Mouse (Mus musculus): ENCODE measurements at regions not wholly inside any gene's neighbourhood (a gene's known extent, or its start where the extent isn't known, plus 50 kb on each side); places are given as distances from the start of the nearest gene placed in this dataset.
A peak's percentile ranks its signal among the peaks of the same experiment; 100 is the strongest.

DNA sequence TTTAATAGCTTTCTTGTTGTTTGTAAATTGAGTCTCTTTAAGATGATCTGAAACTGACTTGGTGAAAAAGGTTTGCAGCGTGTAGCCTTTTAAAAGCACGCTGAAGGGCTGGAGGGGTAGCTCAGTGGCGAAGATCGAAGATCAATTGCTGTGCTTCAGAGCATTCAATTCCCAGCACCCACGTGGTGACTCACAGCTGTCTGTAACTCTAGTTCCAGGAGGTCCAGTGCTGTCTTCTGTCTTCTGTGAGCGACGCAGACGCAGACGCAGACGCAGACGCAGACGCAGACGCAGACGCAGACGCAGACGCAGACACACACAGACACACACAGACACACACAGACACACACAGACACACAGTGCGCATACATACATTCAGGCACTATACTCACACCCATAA is 99.1 kb upstream of the Map4k3 start:
- DNase-seq (ENCODE audit: low spot score in 2 of 2) = no peak

DNA sequence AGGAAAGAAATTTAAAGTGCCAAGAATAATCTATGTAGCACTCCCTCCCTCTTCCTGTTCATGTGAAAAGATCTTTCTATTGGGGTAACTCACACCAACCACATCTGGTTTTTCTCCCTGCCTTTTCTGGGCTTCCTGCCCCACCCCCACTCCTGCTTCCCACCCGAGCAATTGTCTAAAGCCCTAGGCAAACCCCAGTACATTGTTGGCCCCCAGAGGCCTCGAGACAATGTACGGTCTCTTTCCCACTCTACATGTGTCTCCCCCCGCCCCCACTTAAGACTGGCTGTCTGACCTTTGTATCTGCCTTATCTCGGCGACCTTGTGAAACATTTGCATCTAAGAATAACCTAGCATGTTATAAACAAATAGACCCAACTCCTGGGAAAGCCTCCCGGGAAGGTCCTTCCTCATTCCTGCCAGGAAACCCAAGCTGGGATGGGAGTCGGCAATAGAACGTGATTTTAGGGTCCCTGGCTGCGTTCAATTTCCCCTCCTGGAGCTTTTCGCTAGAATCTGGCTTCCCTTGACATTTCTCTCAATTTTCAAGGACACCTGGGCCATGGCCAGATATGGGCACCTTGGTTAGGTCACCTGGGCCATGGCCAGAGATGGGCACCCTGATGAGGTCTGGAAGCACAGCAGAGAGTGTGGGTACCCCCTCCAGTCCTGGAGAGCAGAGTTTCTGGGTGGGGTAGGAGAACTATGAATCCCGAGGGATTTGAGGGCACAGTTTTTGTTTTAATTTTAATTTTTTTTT is 97.9 kb upstream of the Map4k3 start:
- no peak for DNase-seq (ENCODE audit: low spot score in 2 of 2)

- no peak for DNase-seq (ENCODE audit: low spot score in 2 of 2)
Observed at GRCm38 (mm10) chr17:80825518-80825901, 97.2 kb upstream of the Map4k3 start.

DNA sequence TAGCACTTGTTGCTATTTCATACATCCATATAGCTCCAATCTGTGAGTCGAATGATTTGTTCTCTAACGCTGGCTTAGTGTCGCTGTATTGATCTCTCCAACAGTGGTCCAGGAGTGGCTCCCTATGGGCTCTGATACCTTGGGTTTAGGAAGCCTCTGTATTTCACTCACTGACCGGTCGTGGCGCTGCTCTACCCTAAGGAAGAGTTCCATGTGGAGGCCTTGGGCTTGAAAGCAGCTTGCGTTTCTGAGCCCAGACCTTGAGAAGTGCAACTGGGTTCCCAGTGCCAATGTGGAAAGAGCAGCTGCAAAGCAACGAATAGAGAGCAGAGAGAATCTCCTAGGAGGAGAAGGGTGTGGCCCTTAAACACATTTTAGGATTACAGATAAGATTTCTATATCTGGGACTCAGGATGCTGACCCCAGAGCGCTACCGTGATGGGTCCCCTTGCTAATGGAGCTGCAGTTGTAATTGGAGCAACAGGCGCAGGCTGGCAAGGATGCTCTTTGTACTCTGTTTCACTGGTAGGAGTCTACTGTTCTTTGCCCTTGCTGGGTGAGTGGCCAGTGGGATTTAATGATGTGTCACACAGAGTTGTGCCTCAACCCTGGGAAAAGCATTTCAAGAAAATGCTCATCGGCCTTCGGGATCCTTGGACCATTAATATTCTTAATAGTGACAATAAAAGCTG is 96.7 kb upstream of the Map4k3 start:
- no peak for DNase-seq (ENCODE audit: low spot score in 2 of 2)

DNA sequence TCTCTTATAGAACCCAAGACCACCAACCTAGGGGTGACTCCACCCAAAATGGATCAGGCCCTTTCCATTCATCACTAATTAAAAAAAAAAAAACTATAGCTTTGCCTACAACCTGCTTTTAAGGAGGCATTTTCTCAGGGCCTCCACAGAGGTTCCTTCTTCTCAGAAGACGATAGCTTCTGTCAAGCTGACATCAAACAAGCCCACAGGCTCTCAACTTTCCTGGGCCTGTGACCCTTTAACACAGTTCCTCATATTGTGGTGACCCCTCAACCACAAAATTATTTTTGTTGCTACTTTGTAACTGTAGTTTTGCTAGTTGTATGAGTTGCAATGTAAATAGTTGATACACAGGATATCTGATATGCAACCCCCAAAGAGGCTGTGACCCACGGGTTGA is 96.0 kb upstream of the Map4k3 start:
- DNase-seq (ENCODE audit: low spot score in 2 of 2) = no peak

DNA sequence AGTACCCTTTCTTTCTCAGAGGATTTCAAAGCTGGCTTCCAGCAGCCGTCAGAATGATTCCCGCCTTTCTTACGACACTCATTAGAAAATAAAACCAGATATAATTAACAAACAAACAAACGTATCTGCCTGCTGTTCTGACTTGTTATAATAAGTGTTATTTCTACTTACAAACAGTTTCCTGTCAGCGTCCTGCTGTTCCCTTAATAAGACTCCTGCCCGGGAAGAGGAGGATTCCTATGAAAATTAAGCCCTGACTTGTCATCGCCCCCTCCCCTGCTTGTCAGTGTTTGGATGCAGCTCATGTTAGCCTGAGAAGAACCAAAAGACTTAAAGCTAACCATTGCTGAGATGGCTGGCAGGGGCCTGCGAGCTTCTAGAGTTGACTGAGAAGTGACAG is 92.6 kb upstream of the Map4k3 start:
- DNase-seq (ENCODE audit: low spot score in 2 of 2) = no peak

GRCm38 (mm10) chr17:80818477-80819028 is 90.3 kb upstream of the Map4k3 start:
- no peak for DNase-seq (ENCODE audit: low spot score in 2 of 2)

GRCm38 (mm10) chr17:80815747-80816146 is 87.5 kb upstream of the Map4k3 start:
- peak; percentile 15 to 56 for DNase-seq (ENCODE audit: low spot score in 2 of 2)

DNA sequence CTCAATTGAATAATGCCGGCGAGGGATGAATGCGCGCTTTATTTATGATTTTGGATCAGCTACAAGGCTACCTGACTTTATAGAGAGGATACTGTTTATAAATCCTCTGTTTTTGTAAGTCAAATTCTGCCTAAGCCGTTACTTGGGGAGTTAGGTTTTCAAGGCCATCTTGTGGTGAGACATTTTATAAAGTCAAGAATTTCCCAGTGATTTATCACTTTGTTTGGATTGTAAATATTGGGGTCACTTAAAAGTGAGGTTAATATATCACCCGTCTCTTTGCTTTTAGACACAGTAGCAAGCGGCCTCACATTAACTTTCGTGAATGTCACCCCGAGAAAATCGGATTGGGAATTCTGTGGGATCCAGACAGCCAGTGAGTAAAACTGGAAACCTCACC is 84.9 kb upstream of the Map4k3 start:
- no peak for DNase-seq (ENCODE audit: low spot score in 2 of 2)

GRCm38 (mm10) chr17:80809275-80809674 is 81.0 kb upstream of the Map4k3 start:
- no peak for DNase-seq (ENCODE audit: low spot score in 2 of 2)

GRCm38 (mm10) chr17:80808069-80808468 is 79.8 kb upstream of the Map4k3 start:
- no peak for DNase-seq (ENCODE audit: low spot score in 2 of 2)

DNA sequence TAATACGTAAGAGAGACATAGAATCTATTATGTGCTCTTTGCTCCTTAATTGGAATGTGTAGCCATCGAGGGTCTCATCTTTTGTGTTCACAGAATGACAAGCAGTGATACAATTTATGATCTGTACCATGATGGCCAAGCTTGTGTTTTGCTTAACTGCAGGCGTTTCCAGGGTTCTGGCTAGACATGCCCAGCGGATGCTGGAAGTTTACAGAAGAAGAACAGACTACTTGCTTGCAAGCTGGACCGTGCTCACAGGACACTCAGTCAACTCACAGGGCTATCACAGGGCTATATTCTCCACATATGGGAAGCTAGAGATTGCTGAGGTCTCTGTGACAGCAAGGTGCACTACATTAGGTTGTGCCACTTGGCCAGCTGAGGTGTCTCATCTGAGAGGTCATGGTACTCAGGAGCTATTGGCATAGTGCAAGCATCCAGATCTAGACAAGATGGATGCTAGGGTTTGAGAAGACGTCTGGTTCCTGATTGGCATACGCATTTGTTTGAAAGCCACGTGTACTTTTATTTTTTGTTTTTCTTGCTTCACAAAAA is 75.2 kb upstream of the Map4k3 start:
- DNase-seq (ENCODE audit: low spot score in 2 of 2) = no peak

DNA sequence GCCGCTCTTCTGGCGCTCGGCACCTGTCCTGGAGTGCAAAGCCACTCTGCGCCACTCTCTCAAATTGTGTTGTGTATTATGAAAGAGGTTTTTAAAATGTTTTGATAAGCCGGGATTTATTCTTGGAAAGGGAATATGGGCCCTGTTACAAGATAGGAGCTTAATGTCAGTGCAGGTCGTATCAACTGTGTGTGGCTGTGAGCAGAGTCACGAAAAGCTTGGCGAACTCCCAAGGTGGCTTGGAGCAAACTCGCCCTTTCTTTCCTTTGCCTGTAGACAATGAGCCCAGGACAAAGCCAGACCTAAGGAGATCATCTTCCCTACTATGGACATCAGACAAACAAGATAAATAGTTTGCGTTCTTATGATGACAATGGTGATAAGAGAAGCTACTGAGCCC is 74.3 kb upstream of the Map4k3 start:
- no peak for DNase-seq (ENCODE audit: low spot score in 2 of 2)

GRCm38 (mm10) chr17:80801991-80802390 is 73.7 kb upstream of the Map4k3 start:
- DNase-seq (ENCODE audit: low spot score in 2 of 2) = no peak

- DNase-seq (ENCODE audit: low spot score in 2 of 2) = no peak
Observed at GRCm38 (mm10) chr17:80801451-80801983, 73.2 kb upstream of the Map4k3 start.

- DNase-seq (ENCODE audit: low spot score in 2 of 2) = no peak
Observed at GRCm38 (mm10) chr17:80800877-80801276, 72.6 kb upstream of the Map4k3 start.

DNA sequence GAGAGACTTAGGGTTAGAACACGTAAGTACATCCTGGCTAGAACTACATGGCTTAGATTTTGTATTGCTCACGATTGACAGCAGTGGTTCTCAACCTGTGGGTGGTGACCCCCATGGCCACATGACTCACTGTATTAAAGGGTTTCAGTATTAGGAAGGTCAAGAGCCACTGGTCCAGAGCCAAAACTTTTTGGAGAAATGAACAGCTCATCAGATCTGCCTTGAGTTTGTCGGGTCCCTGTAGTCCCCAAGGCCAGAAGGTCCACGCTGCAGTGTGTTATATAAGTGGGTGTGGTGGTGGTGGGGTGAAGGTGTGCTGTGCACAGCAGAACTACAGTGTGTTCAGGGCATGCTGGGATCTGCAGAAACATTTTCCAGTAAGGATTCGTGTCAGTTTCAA is 72.2 kb upstream of the Map4k3 start:
- DNase-seq (ENCODE audit: low spot score in 2 of 2) = no peak

- no peak for DNase-seq (ENCODE audit: low spot score in 2 of 2)
Observed at GRCm38 (mm10) chr17:80799061-80799460, 70.8 kb upstream of the Map4k3 start.

GRCm38 (mm10) chr17:80798281-80798980 is 70.1 kb upstream of the Map4k3 start:
- no peak for DNase-seq (ENCODE audit: low spot score in 2 of 2)

DNA sequence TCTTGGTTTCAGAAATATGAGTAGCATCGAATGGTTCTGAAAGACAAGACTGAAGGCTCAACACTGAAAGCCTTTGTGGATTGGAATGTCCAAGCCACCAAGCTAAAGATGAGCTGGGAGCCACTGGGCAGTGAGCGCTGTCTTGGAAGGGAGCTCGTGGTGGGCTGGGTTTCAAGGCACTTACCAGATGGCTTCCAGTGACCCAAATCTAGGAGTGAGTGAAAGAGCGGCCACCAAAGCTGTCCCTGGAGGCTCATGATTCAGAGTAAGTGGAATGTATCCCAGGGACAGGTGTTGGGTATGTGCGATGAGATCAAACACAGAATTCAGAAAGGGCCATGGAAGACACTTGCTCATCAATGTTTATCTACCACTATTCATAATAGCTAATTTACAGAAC is 68.5 kb upstream of the Map4k3 start:
- DNase-seq (ENCODE audit: low spot score in 2 of 2) = no peak

- no peak for DNase-seq (ENCODE audit: low spot score in 2 of 2)
Observed at GRCm38 (mm10) chr17:80796386-80796785, 68.1 kb upstream of the Map4k3 start.
